Mouse (Mus musculus) liver, adult (tissue): ENCODE results near the gene Cmtm4.

Experiments
- GATA4 ChIP-seq: IDR thresholded peaks from 2 replicates; pipeline ENCODE4 v1.6.1; 2014; ENCODE audit warnings: mild to moderate bottlenecking, low read length; ENCODE audit not compliant: insufficient replicate concordance

Cmtm4 gene

GRCm38 (mm10) chr8:104416022-104416421, 20.4 kb upstream of the Cmtm4 start:
- TF ChIP-seq GATA4 = no peak

GRCm38 (mm10) chr8:104414204-104414603, 18.6 kb upstream of the Cmtm4 start:
- TF ChIP-seq GATA4 = no peak

- TF ChIP-seq GATA4 = no peak
Observed at GRCm38 (mm10) chr8:104413770-104414169, 18.2 kb upstream of the Cmtm4 start.

- TF ChIP-seq GATA4 = no peak
Observed at GRCm38 (mm10) chr8:104412805-104413532, 17.4 kb upstream of the Cmtm4 start.

- no peak for TF ChIP-seq GATA4
Observed at GRCm38 (mm10) chr8:104411972-104412371, 16.4 kb upstream of the Cmtm4 start.

GRCm38 (mm10) chr8:104411468-104411867, 15.9 kb upstream of the Cmtm4 start:
- TF ChIP-seq GATA4 = no peak

GRCm38 (mm10) chr8:104410628-104411273, 15.1 kb upstream of the Cmtm4 start:
- TF ChIP-seq GATA4 = no peak

- TF ChIP-seq GATA4 = no peak
Observed at GRCm38 (mm10) chr8:104408328-104409110, 12.9 kb upstream of the Cmtm4 start.

GRCm38 (mm10) chr8:104406340-104407128, 10.9 kb upstream of the Cmtm4 start:
- TF ChIP-seq GATA4 = no peak

- TF ChIP-seq GATA4 = no peak
Observed at GRCm38 (mm10) chr8:104405430-104406187, 10.0 kb upstream of the Cmtm4 start.

- no peak for TF ChIP-seq GATA4
Observed at GRCm38 (mm10) chr8:104403596-104403995, 8.0 kb upstream of the Cmtm4 start.

GRCm38 (mm10) chr8:104394801-104395702, 555 bp downstream of the Cmtm4 start:
- no peak for TF ChIP-seq GATA4

- TF ChIP-seq GATA4 = no peak
Observed at GRCm38 (mm10) chr8:104393767-104394166, 1.8 kb downstream of the Cmtm4 start.
